Mouse (Mus musculus) limb, embryonic 12.5 days (tissue): ENCODE measurements around the gene Nmrk1. TPM values are rescaled to one million over a fixed set of nuclear protein-coding genes. Genes with fewer than 3 reads are reported as not detected.

Experiments used
- ATAC-seq: fragments of 200-750 bp; cut with Nextera tagmentation; 2 replicates; pipeline ENCODE4 v1.8.0; 2017; ENCODE audit warnings: low read depth, moderate TSS enrichment; ENCODE audit not compliant: insufficient number of reproducible peaks, insufficient read depth, low FRiP score, low TSS enrichment
- H3K27ac ChIP-seq: fragments of 300-500 bp; sonication (generic); 2 replicates; pipeline ENCODE4 v1.5.1; 2016; ENCODE audit warnings: mild to moderate bottlenecking, moderate library complexity
- H3K27me3 ChIP-seq: fragments of 300-500 bp; sonication (generic); 2 replicates; pipeline ENCODE4 v1.6.1; 2016; ENCODE audit warnings: mild to moderate bottlenecking, moderate library complexity
- H3K36me3 ChIP-seq: fragments of 300-500 bp; sonication (generic); 2 replicates; pipeline ENCODE4 v1.6.1; 2016; ENCODE audit warnings: mild to moderate bottlenecking, moderate library complexity
- H3K4me1 ChIP-seq: fragments of 300-500 bp; sonication (generic); replicated peaks from 2 replicates; pipeline ENCODE4 v1.6.1; 2016
- H3K4me2 ChIP-seq: fragments of 300-500 bp; sonication (generic); 2 replicates; pipeline ENCODE4 v1.6.1; 2016; ENCODE audit warnings: mild to moderate bottlenecking, moderate library complexity
- H3K4me3 ChIP-seq: fragments of 300-500 bp; sonication (generic); replicated peaks from 2 replicates; pipeline ENCODE4 v1.5.1; 2016; ENCODE audit warnings: mild to moderate bottlenecking
- H3K9ac ChIP-seq: fragments of 300-500 bp; sonication (generic); replicated peaks from 2 replicates; pipeline ENCODE4 v1.6.1; 2016; ENCODE audit warnings: mild to moderate bottlenecking, moderate library complexity
- H3K9me3 ChIP-seq: fragments of 300-500 bp; sonication (generic); 2 replicates; pipeline ENCODE4 v1.6.1; 2016; ENCODE audit warnings: mild to moderate bottlenecking, moderate library complexity
- WGBS: fragments of 180-500 bp; shearing (Covaris S2); methylation state at CpG from one replicate; pipeline ENCODE4 v1.1.7; 2016; 5-methylcytosine and 5-hydroxymethylcytosine counted together
- polyA plus RNA-seq: library from polyadenylated mRNA; unstranded; fragments of >200 nt; fragmentation: Nextera tagmentation; extraction: Ambion mirVana; gene quantifications from 2 replicates; pipeline ENCODE4 v1.2.1, GENCODE M21; 2016

The Nmrk1 gene
- polyA plus RNA-seq, 1 experiment from 2014 or later = 11.2 TPM

DNA sequence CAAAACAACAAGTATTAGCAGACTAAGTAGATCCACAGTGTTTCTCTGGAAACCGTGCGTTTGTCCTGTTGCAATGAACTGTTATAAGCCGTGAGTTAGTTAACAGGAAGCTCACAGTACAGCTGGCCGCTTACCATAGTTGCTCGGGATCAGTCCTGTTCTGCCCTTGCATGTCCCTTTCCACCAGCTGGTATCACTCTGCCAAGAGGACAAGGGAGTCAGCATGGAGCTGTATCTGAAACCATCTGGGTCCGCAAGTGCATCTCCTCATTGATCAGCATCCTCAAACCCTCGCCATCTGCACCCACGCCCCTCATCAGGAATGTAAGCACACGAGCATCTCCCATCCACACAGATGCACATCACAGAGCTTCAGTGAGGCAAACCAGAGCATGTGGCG is 38.0 kb upstream of the Nmrk1 start:
- WGBS = 82% methylated on average over 10 of the region's 10 CpGs
- no peak for ATAC-seq
- no peak overlapping the region for H3K4me3 ChIP-seq
- no peaks in the 10 kb centered on the region for H3K36me3 ChIP-seq
- no peaks in the 10 kb centered on the region for H3K27me3 ChIP-seq
- H3K27ac ChIP-seq = no peak overlapping the region
- H3K4me2 ChIP-seq = no peak overlapping the region
- no peaks in the 10 kb centered on the region for H3K9me3 ChIP-seq
- no peak overlapping the region for H3K9ac ChIP-seq
- H3K4me1 ChIP-seq = peaks cover 13% of the 10 kb centered on the region; the same call in 1 of the 2 replicates

DNA sequence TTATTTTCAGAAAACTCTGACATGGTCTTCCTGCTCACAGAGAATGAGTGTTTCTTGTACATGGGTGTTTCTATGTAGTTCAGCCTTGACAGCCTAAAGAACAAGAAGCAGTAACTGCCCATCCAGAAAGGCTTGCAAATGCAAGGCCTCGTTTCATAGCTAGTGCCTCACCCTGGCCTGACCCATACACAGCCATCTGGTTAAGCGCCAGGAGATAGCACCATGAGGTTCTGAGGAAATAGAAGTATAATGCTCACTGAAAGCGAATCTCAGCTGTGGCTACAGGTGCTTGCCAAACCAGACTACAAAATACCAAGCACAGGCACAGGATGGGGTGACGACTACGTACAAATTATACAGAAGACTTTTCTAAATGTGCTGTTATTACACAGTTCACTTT is 34.9 kb upstream of the Nmrk1 start:
- ATAC-seq = no peak
- no peaks in the 10 kb centered on the region for H3K9me3 ChIP-seq
- H3K27ac ChIP-seq = no peak overlapping the region
- H3K4me2 ChIP-seq = no peak overlapping the region
- H3K36me3 ChIP-seq = no peaks in the 10 kb centered on the region
- no peak overlapping the region for H3K9ac ChIP-seq
- peaks cover 6% of the 10 kb centered on the region; the same call in 1 of the 2 replicates for H3K4me1 ChIP-seq
- no peaks in the 10 kb centered on the region for H3K27me3 ChIP-seq
- 83% methylated on average over 5 of the region's 5 CpGs for WGBS
- no peak overlapping the region for H3K4me3 ChIP-seq

GRCm38 (mm10) chr19:18597772-18598171 is 34.0 kb upstream of the Nmrk1 start:
- Histone ChIP-seq H3K4me2 (no peak overlapping the region), H3K9me3 (no peaks in the 10 kb centered on the region), H3K27ac (no peak overlapping the region), H3K27me3 (no peaks in the 10 kb centered on the region), H3K9ac (no peak overlapping the region), H3K36me3 (no peaks in the 10 kb centered on the region), H3K4me3 (no peak overlapping the region), H3K4me1 (peaks cover 6% of the 10 kb centered on the region; the same call in 1 of the 2 replicates)
- 88% methylated on average over 6 of the region's 6 CpGs for WGBS
- no peak for ATAC-seq

GRCm38 (mm10) chr19:18598265-18598926 is 33.4 kb upstream of the Nmrk1 start:
- Histone ChIP-seq H3K9ac (no peak overlapping the region), H3K9me3 (no peaks in the 10 kb centered on the region), H3K4me1 (peaks cover 6% of the 10 kb centered on the region; the same call in 1 of the 2 replicates), H3K36me3 (no peaks in the 10 kb centered on the region), H3K27me3 (no peaks in the 10 kb centered on the region), H3K4me2 (no peak overlapping the region), H3K4me3 (no peak overlapping the region), H3K27ac (no peak overlapping the region)
- ATAC-seq = no peak
- 88% methylated on average over 3 of the region's 3 CpGs for WGBS

GRCm38 (mm10) chr19:18599051-18599450 is 32.7 kb upstream of the Nmrk1 start:
- no peak overlapping the region for H3K9ac ChIP-seq
- 76% methylated on average over 8 of the region's 8 CpGs for WGBS

GRCm38 (mm10) chr19:18599650-18600049 is 32.1 kb upstream of the Nmrk1 start:
- H3K4me2 ChIP-seq = no peak overlapping the region
- no peaks in the 10 kb centered on the region for H3K27me3 ChIP-seq
- no peak overlapping the region for H3K9ac ChIP-seq
- H3K36me3 ChIP-seq = no peaks in the 10 kb centered on the region
- no peaks in the 10 kb centered on the region for H3K9me3 ChIP-seq
- ATAC-seq = no peak
- 87% methylated on average over 5 of the region's 5 CpGs for WGBS
- peaks cover 6% of the 10 kb centered on the region; the same call in 1 of the 2 replicates for H3K4me1 ChIP-seq
- no peak overlapping the region for H3K27ac ChIP-seq
- no peak overlapping the region for H3K4me3 ChIP-seq

More at GRCm38 (mm10) chr19:18599051-18599450, 32.7 kb upstream of the Nmrk1 start:
- no peaks in the 10 kb centered on the region for H3K36me3 ChIP-seq
- ATAC-seq = no peak
- H3K27ac ChIP-seq = no peak overlapping the region
- no peaks in the 10 kb centered on the region for H3K27me3 ChIP-seq
- H3K4me2 ChIP-seq = no peak overlapping the region
- no peaks in the 10 kb centered on the region for H3K9me3 ChIP-seq
- H3K4me1 ChIP-seq = peaks cover 6% of the 10 kb centered on the region; the same call in 1 of the 2 replicates
- H3K4me3 ChIP-seq = no peak overlapping the region

GRCm38 (mm10) chr19:18600611-18601010 is 31.1 kb upstream of the Nmrk1 start:
- Histone ChIP-seq H3K4me1 (peaks cover 6% of the 10 kb centered on the region; the same call in 1 of the 2 replicates), H3K27me3 (no peaks in the 10 kb centered on the region), H3K36me3 (no peaks in the 10 kb centered on the region), H3K27ac (no peak overlapping the region), H3K9me3 (no peaks in the 10 kb centered on the region), H3K4me2 (no peak overlapping the region), H3K9ac (no peak overlapping the region), H3K4me3 (no peak overlapping the region)
- WGBS = 96% methylated on average over 9 of the region's 9 CpGs
- no peak for ATAC-seq

DNA sequence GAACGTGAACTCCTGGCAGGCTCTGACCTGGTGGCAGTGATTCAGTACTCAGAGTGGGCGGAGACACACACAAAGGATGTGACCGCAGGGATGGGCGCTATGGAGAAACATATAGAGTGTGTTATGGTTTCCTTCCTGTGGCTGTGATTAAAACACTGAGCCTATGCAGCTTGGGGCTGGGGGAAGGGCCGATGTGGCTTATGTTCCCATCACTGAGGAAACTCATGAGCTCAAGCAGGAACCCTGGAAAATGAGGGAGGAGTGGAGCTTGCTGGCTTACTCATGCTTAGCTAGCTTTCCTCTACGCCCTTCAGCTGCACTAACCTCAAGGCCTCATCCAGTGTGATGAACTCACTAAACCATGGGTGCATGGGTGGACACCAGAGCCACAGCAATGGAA is 28.7 kb upstream of the Nmrk1 start:
- 84% methylated on average over 6 of the region's 6 CpGs for WGBS
- Histone ChIP-seq H3K36me3 (no peaks in the 10 kb centered on the region), H3K27ac (no peak overlapping the region), H3K9me3 (no peaks in the 10 kb centered on the region), H3K27me3 (no peaks in the 10 kb centered on the region), H3K4me2 (no peak overlapping the region), H3K4me3 (no peak overlapping the region), H3K9ac (no peak overlapping the region), H3K4me1 (peaks cover 16% of the 10 kb centered on the region)
- ATAC-seq = no peak

DNA sequence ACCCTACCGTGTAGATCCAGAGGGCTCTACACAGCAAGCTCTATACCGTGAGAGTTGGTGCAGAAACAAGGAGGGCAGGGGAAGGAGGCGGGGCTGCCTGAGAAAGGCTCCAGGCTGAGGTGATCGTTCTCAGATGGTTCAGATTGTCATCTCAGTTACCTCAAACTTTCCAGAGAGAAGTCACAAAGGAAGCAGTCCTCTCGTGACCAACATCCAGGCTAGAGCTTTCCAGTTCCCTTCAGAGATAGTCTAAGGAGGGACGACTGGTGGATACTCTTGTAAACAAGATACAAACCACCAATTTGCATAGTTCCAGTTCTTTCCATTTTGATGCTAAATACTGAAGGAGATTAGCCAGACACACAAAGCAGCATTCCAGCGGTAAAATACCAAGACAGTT is 23.8 kb upstream of the Nmrk1 start:
- H3K4me3 ChIP-seq = no peak overlapping the region
- H3K4me1 ChIP-seq = peaks cover 10% of the 10 kb centered on the region
- no peaks in the 10 kb centered on the region for H3K9me3 ChIP-seq
- 54% methylated on average over 7 of the region's 7 CpGs for WGBS
- no peak overlapping the region for H3K9ac ChIP-seq
- no peak for ATAC-seq
- no peak overlapping the region for H3K4me2 ChIP-seq
- H3K27ac ChIP-seq = no peak overlapping the region
- no peaks in the 10 kb centered on the region for H3K27me3 ChIP-seq
- no peaks in the 10 kb centered on the region for H3K36me3 ChIP-seq

DNA sequence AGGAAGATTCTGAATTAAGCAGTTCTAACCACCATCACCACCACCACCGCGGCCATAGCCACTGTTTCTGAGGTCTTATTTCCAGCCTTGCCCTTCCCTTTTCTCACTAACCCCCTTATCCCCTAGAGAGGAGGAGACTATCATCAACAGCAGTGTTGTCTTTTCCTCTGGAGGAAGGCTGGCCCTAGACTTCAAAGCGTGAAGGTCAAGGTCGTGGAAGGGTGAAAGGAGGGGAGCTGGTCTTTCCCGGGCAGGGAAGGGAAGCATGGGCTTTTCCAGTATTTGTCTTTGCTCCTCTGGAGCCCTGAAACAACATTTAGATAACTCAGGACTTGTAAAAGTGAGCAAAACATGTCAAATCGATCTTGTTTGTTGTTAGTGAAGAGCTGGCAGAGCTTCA is 22.8 kb upstream of the Nmrk1 start:
- 68% methylated on average over 6 of the region's 6 CpGs for WGBS
- ATAC-seq = no peak

DNA sequence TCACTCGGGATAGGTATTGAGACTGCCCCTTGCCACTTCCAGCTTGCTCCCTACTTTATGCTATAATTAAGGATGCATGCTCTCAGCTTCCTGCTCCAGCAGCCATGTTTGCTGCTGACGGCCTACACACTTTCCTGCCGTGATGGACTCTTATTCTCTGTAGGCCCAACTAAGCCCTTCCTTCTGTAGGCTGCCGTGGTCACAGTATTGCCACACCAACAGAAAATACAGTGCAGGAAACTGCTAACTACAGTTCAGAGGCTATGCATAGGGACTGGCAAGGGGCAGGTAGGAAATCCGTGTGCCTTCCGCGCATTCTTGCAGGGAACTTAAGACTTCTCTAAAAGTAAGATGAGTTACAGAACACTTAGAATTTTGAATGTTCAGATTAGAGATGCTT is 17.4 kb upstream of the Nmrk1 start:
- Histone ChIP-seq H3K9me3 (no peaks in the 10 kb centered on the region), H3K36me3 (no peaks in the 10 kb centered on the region), H3K27ac (no peak overlapping the region), H3K4me1 (peaks cover 7% of the 10 kb centered on the region; the same call in 1 of the 2 replicates), H3K4me3 (no peak overlapping the region), H3K9ac (no peak overlapping the region), H3K27me3 (no peaks in the 10 kb centered on the region), H3K4me2 (no peak overlapping the region)
- 79% methylated on average over 7 of the region's 7 CpGs for WGBS
- no peak for ATAC-seq

More for the DNA sequence above, 22.8 kb upstream of the Nmrk1 start:
- Histone ChIP-seq H3K9ac (no peak overlapping the region), H3K4me2 (no peak overlapping the region), H3K36me3 (no peaks in the 10 kb centered on the region), H3K4me1 (peaks cover 14% of the 10 kb centered on the region), H3K4me3 (no peak overlapping the region), H3K9me3 (no peaks in the 10 kb centered on the region), H3K27ac (no peak overlapping the region), H3K27me3 (no peaks in the 10 kb centered on the region)

- no peaks in the 10 kb centered on the region for H3K36me3 ChIP-seq
- WGBS = 76% methylated on average over 9 of the region's 9 CpGs
- ATAC-seq = no peak
These were observed 16.0 kb upstream of the Nmrk1 start for GRCm38 (mm10) chr19:18615680-18616240.

More at GRCm38 (mm10) chr19:18615680-18616240, 16.0 kb upstream of the Nmrk1 start:
- no peak overlapping the region for H3K9ac ChIP-seq
- H3K9me3 ChIP-seq = no peaks in the 10 kb centered on the region
- H3K27ac ChIP-seq = no peak overlapping the region
- H3K4me2 ChIP-seq = no peak overlapping the region
- no peak overlapping the region for H3K4me3 ChIP-seq
- H3K27me3 ChIP-seq = no peaks in the 10 kb centered on the region
- H3K4me1 ChIP-seq = peaks cover 7% of the 10 kb centered on the region; the same call in 1 of the 2 replicates
